Mouse (Mus musculus): ENCODE measurements around the gene Enam. TPM values are rescaled to one million over a fixed set of nuclear protein-coding genes. Genes with fewer than 3 reads are reported as not detected.
A peak's percentile ranks its signal among the peaks of the same experiment; 100 is the strongest.
"Not testable (repeated sequence)": the region's sequence is repeated elsewhere in the genome, so short reads cannot be mapped to it uniquely, and the experiment has no call there.

The Enam gene
- total RNA-seq (2021) = not detected

DNA sequence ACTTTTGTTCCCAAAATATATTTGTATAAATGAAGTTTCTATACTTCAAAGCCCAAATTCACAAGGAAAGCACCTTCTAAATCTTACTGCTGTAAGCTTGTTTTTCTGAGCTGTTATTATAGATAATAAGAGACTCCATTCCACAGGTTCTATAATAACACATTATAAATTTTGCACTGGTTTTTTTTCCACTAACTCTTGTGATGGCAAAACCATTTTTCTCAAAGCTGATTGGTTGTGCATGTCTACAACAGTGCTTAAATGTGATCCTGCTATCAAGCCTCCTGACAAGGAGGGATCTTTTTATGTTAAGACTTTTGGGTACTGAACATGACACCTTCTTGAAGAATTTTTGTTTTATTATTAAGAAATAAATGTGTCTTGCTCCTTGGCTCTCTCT is at the start of gene Enam:
Gene Enam (plus strand): TSS at position 301 of the 400 bp plus-strand sequence.
- intact Hi-C loops (cut with DNase I) = no loop called here
- DNase-seq = no peak

DNA sequence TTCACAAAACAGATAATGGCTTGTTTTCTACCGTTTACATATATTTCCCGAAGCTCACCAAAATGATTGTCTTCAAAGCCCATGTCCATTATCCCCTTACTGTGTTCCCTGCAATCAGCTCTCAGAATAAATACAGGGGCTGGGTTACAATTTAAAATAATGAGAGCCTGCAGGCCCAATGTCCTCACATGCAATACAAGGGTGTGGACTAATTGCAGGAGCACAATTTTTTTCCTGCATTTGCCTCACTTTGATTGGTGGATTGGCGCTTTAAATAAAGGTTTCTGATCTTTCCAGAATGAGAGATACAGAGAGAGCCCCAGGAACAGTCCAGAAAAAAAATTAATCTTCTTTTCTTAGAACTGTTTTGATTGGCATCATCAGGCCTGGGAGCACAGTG is 32.1 kb upstream of the Enam start, which contains the start of gene Ambn:
Gene Ambn (plus strand): TSS at position 301 of the 400 bp plus-strand sequence.
- intact Hi-C loops (cut with DNase I) = no loop called here
- DNase-seq = no peak

DNA sequence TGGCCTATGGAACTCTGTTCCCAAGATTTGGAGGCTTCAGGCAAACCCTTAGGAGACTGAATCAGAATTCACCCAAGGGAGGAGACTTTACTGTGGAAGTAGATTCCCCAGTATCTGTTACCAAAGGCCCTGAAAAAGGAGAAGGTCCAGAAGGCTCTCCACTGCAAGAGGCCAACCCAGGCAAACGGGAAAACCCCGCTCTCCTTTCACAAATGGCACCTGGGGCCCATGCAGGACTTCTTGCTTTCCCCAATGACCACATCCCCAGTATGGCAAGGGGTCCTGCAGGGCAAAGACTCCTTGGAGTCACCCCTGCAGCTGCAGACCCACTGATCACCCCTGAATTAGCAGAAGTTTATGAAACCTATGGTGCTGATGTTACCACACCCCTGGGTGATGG is 20.3 kb upstream of the Enam start:
- intact Hi-C loops (cut with DNase I) = no loop called here
- no peak for DNase-seq

DNA sequence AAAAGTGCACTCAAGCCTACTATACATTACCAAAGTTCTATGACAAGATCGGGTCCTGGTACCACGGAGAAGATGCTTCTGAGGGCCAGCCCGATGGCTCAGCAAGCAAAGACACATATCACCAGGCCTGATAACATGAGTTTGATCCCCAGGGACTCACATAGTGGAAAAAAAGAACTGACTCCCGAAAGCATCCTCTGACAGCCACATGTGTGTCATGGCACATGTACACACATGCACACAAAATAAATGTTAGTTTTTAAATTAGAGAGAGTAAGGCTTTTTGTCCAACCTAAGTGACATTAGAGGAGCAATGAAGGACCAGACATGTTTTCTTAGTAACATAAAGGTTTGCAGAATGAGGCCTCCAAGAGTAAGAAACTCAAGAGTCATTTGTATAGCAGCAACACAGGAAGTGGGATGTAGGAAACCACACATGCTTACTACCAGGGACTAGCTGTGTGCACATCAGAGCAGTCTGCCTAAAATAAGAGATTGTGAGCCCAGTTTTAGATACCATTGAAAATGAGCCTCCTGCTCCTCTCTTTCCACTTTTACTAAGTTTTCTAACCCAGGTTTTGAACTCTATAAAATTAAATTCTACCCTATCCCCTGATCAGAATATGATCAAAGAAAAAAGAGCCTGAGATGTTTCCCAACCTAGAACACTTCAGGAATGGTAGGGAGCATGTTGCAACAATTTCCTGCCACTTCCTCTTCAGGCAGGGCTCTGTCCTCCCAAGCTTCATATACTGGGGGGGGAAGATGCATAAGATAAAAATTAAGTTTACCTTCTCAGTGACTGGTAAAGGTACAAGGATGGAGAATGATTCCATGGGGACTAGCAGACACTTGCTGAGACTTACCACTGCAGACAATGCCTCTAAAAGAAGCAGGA is 18.7 kb upstream of the Enam start:
- intact Hi-C loops (cut with DNase I) = no loop called here
- DNase-seq = no peak

GRCm38 (mm10) chr5:88489004-88489403 is 1.2 kb downstream of the Enam start:
- intact Hi-C loops (cut with DNase I) = no loop called here
- DNase-seq = no peak

DNA sequence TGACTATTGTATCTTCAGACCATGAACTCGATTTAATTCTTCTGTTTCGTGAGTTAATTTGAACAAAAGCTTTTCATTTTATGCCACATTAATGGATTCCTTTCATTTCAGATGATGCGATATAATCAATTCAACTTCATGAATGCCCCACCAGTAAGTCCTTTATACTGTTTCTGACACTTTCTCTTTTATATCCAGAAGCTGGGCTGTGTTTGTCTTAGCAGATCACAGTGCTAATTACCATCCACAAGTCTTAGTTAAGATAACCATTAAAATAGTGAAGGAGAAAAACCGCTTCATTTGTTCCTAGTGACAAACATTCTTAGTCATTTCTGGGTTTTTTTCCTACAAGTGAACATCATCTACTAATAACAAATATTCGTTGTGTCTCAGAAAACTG is 3.3 kb downstream of the Enam start:
- intact Hi-C loops (cut with DNase I) = no loop called here

GRCm38 (mm10) chr5:88499781-88500180 is 12.0 kb downstream of the Enam start:
- intact Hi-C loops (cut with DNase I) = no loop called here
- DNase-seq = no peak

More for the DNA sequence above, 3.3 kb downstream of the Enam start:
- DNase-seq = no peak

GRCm38 (mm10) chr5:88508555-88508954 is 20.8 kb downstream of the Enam start:
- intact Hi-C loops (cut with DNase I) = no loop called here
- no peak for DNase-seq

DNA sequence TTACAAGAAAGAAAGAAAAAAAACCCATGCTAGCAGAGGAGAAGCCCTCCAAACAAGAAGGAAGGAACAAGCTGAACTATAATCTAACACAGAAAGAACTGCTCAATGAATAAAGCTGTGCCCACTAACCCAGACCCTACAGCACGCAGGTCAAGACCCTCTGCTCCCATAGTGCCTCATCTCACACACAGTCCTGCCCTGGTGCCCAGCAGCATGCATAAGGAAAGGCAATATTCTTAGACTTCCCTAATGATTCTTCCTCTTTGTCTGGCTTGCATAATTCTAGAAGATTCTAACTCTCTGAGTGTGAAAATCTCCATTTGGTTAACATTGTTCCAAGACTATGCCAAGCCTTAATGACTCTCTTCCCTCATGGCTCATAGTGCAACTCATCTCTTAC is 21.2 kb downstream of the Enam start:
- no peak for DNase-seq
- intact Hi-C loops (cut with DNase I) = no loop called here

DNA sequence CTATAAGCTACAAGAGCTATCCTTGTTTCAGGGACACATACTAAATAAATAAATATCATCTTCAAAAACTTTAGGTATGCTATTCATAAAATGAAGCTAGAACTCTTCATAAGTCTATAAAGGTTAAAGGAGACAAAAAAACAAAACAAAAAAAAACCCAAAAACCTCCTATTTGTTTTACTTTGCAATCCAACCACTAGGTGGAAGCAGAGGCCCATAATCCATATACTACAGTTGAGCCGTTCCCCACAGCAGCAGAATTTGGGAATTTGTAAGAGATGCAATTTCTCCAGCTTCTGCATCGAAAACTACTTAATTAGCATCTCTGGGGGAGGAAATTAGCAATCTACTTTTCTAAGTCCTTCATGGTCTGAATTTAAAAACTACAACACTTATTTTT is 31.5 kb downstream of the Enam start:
- intact Hi-C loops (cut with DNase I) = no loop called here
- no peak for DNase-seq

GRCm38 (mm10) chr5:88527657-88528056 is 39.9 kb downstream of the Enam start, which contains the start of gene Jchain:
Gene Jchain, minus strand, starts transcription at chr5:88527891.
- no peak for DNase-seq
- intact Hi-C loops (cut with DNase I) = no loop called here

DNA sequence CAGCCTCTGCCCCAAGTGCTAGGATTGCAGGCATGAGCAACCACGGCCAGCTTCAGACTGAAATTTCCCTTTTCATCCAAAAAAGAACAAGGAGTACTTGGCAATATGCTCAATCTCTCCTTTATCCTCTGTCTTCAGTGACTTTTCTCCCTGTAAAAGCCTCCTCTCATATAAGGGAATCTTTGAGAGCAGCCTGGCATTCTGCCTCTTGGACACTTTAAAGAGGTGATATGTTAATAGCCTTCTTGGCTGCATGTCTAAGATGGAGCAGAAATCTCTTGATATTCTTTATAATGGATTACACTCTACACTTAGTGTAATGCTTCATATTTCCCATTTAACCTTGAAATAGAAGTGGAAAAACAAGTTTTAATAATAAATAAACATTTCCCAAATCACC is 43.1 kb downstream of the Enam start:
- no peak for DNase-seq
- intact Hi-C loops (cut with DNase I) = no loop called here

DNA sequence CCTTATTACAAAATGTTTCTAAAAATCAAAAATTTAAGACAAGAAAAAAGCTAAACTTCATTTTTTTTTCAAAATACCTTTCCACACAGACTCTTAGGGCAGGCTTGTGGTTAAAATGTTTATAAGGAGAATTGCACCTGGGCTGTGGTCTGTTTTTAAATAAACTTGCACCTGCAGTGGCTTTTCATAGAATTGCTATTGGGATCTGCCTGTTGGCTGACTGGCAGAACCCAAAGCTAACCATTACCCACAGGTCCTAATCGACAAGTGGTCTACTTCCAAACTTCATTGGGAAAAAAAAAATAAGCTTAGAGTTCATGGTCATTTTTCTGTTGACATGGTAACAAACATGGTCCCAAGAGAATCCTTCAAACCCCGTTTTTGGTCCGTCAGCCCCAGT is 46.9 kb downstream of the Enam start:
- intact Hi-C loops (cut with DNase I) = no loop called here
- no peak for DNase-seq

GRCm38 (mm10) chr5:88540845-88541244 is 53.1 kb downstream of the Enam start:
- intact Hi-C loops (cut with DNase I) = no loop called here
- DNase-seq = no peak

DNA sequence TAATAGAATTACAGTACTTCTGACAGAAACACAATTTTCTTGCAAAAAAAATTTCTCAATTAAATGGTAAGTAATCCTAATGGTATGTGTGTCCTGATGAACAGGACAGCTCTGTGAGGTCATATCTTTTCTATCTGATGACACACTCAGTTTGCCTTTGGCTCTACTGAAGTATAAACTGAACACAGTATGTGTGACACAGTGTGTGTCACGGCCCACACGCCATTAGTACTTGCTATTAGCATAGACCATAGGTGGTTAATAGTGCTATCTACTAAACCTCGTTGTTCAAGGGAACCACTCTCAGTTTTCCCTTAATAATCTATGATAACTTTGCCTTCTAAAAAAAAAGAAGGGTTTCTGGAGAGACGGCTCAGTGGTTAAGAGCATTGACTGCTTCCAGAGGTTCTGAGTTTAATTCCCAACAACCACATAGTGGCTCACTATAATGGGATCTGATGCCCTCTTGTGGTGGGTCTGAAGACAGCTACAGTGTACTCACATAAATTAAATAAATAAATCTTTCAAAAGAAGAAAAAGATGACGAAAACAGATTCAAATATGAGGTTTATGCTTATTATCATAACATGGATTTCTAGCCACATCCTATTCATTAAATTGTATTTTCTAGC is 55.0 kb downstream of the Enam start:
- DNase-seq = peak; percentile 26 to 41
- intact Hi-C loops (cut with DNase I) = no loop called here

GRCm38 (mm10) chr5:88544411-88544810 is 56.6 kb downstream of the Enam start:
- DNase-seq; intact Hi-C loops (cut with DNase I): not testable (repeated sequence)

GRCm38 (mm10) chr5:88545536-88545935 is 57.8 kb downstream of the Enam start:
- intact Hi-C loops (cut with DNase I) = no loop called here
- DNase-seq = no peak

DNA sequence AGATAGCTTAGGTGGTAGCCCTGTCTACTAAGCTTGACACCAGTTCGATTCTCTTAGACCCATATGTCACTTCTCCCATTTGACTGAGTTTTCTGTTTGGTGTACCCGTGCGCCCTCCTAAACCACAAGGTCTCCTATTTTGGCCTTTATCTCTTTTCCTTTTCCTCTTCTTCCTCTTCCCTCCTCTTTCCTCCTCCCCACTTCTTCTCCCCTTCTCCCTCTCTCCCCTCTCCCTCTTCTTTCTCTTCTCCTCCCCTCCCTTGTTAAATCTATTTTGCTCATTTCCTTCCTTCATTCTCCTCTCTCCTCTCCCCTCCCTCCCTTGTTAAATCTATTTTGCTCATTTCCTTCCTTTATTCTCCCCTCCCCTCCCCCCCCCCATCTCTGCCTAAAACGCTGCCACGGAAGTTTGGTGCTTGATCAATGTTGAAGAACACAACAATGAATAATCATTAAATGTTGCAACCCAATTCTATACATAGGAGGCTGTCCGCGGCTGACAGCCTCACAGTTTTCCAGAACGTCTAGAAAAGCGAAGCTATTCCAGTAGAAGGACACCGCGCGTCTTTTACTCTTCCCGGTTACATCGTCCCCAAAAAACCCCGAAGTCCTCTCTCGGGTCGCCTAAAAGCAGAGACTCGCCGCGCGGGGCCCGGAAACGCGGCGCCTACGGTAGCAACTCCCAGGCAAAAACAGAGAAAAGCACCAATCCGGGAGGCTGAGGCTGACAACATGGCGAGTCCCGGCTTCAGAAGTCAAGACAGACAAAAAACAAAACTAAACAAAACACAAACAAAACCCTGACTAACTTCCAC is 65.7 kb downstream of the Enam start:
- no peak for DNase-seq
- intact Hi-C loops (cut with DNase I) = no loop called here

DNA sequence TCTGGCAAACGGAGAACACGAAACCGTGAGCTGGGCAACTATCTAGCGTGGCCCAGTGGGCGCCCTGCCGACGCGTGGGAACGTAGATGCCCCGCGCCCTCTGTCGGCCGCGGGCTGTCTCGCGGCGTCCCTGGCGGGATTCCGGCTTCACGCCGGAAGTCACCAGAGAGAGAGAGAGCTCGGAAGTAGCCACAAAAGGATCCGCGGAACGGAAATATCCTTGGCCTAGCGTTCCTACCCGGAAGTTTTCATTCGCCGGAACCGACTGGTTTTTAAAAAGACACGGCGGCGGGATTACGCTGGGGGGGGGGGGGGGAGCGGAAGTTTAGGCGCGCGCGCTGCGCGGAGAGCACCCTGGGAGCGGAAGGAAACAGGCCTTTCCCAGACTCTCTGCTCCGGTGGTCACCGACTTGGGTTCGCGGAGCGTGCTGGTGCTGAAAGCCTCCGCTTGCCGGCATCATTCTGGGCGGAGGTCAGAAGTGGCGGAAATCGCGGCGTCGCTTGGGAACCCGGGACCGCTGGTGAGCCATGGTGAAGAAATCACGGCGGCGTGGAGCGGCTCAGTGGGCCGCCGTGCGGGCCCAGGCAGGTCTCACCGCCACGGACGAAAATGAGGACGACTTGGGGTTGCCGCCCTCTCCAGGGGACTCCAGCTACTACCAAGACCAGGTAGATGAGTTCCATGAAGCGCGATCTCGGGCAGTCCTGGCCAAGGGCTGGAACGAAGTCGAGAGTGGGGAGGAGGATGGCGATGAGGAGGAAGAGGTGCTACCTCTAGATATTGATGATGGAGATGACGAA is 66.5 kb downstream of the Enam start, which contains the start of gene Utp3:
Gene Utp3 (plus strand): TSS at position 377 of the 801 bp plus-strand sequence.
- intact Hi-C loops (cut with DNase I) = no loop called here
- peak; percentile 94 to 95 for DNase-seq

All from heart, postnatal 36 days (tissue).